In the genomic region with DNA sequence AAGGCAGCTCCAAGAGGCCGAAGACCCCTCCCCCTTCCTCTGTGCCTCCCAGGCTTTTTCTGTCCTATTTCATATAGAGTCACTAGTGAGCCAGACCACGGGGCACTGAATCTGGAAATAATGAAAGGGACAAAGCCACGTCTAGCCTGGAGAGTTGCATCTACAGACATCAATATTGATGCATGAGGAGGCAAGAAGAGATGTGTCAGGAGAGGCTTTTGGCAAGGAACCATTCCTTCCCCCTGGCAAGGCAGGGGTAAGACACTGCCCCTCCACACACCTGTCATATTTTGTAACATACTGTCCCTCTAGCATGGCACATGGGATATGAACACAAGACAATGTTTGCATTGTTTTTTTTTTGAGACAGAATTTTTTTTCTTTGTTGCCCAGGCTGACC, we compare ENCODE assay signal across 29 mouse cellular contexts. TPM values are rescaled to one million over a fixed set of nuclear protein-coding genes. Genes with fewer than 3 reads are reported as not detected.
DNase-seq lines count a peak whose midpoint lies in the region; ATAC-seq and TF ChIP-seq lines count a peak whose summit lies in the region.
"Had no signal": no experiment of that assay in that cellular context is flagged by ENCODE, and none has a peak within 500 bp of the region (broad histone marks: within the 10 kb centered on the region; RNA-seq: fewer than 3 reads in every experiment).

No protein-coding gene starts in this region.

- 56% methylated on average over 3 of the region's 3 CpGs for WGBS in midbrain, embryonic 14.5 days
- 51% methylated on average over 3 of the region's 3 CpGs for WGBS in midbrain, embryonic 16.5 days
- 64% methylated on average over 3 of the region's 3 CpGs for WGBS in liver, postnatal 0 days (ENCODE audit: insufficient replicate concordance)

- H3K9me3 ChIP-seq in midbrain, embryonic 14.5 days (ENCODE audit: control insufficient read depth, low read length) = no peaks in the 10 kb centered on the region
- no peaks in the 10 kb centered on the region for H3K9me3 ChIP-seq in midbrain, embryonic 16.5 days (replicated peaks; ENCODE audit: control insufficient read depth, low read length, poor library complexity, severe bottlenecking)
- no peaks in the 10 kb centered on the region for H3K9me3 ChIP-seq in liver, postnatal 0 days (ENCODE audit: low read length)
- H3K9me3 ChIP-seq: embryonic facial prominence, embryonic 12.5 days; embryonic facial prominence, embryonic 15.5 days; heart, embryonic 12.5 days; heart, embryonic 15.5 days had no signal

- TF ChIP-seq CTCF in liver, postnatal 0 days (IDR thresholded peaks at IDR 0.05; ENCODE audit: low read depth) = no peak

- H3K4me1 ChIP-seq in midbrain, embryonic 14.5 days (ENCODE audit: control insufficient read depth, insufficient read depth, low read length) = no peaks in the 10 kb centered on the region
- no peaks in the 10 kb centered on the region for H3K4me1 ChIP-seq in midbrain, embryonic 16.5 days (ENCODE audit: control insufficient read depth, insufficient read depth, low read length)
- H3K4me1 ChIP-seq in liver, postnatal 0 days (ENCODE audit: insufficient read depth) = no peaks in the 10 kb centered on the region
- H3K4me1 ChIP-seq: embryonic facial prominence, embryonic 15.5 days had no signal

- no peak for TF ChIP-seq EP300 in liver, postnatal 0 days (IDR thresholded peaks at IDR 0.05; ENCODE audit: low read depth)

- H3K4me2 ChIP-seq in midbrain, embryonic 14.5 days (ENCODE audit: low read length) = no peak overlapping the region
- H3K4me2 ChIP-seq in midbrain, embryonic 16.5 days (ENCODE audit: low read length) = no peak overlapping the region
- no peak overlapping the region for H3K4me2 ChIP-seq in liver, postnatal 0 days (ENCODE audit: low read depth, low read length)
- H3K4me2 ChIP-seq: embryonic facial prominence, embryonic 12.5 days; embryonic facial prominence, embryonic 15.5 days; heart, embryonic 12.5 days; heart, embryonic 15.5 days; hindbrain, embryonic 14.5 days had no signal

- no peaks in the 10 kb centered on the region for H3K36me3 ChIP-seq in midbrain, embryonic 14.5 days (ENCODE audit: control insufficient read depth, insufficient read depth, low read length)
- no peaks in the 10 kb centered on the region for H3K36me3 ChIP-seq in midbrain, embryonic 16.5 days (ENCODE audit: control insufficient read depth, insufficient read depth, low read length)
- H3K36me3 ChIP-seq in liver, postnatal 0 days (replicated peaks; ENCODE audit: insufficient read depth, low read length) = no peaks in the 10 kb centered on the region
- H3K36me3 ChIP-seq: embryonic facial prominence, embryonic 12.5 days; embryonic facial prominence, embryonic 15.5 days; heart, embryonic 12.5 days; heart, embryonic 15.5 days had no signal

- no peak overlapping the region for H3K4me3 ChIP-seq in midbrain, embryonic 14.5 days (replicated peaks; ENCODE audit: low read depth, low read length)
- no peak overlapping the region for H3K4me3 ChIP-seq in midbrain, embryonic 16.5 days (ENCODE audit: low read depth, low read length)
- no peak overlapping the region for H3K4me3 ChIP-seq in liver, postnatal 0 days (ENCODE audit: low read depth, low read length)
- H3K4me3 ChIP-seq: embryonic facial prominence, embryonic 12.5 days; embryonic facial prominence, embryonic 15.5 days; gastrocnemius, adult 2 months; heart, embryonic 12.5 days; heart, embryonic 15.5 days had no signal

- peak; percentile 11 for DNase-seq in midbrain, embryonic 14.5 days
- DNase-seq in 3T3-L1 (ENCODE audit: low read depth, low spot score) (peak; percentile 19), MN1 (ENCODE audit: low spot score) (peak; percentile 22)
- no peak for DNase-seq in right cerebral cortex, postnatal 14 days
- DNase-seq in liver, postnatal 0 days = no peak
- DNase-seq: adrenal gland, postnatal 10 days; adrenal gland, postnatal 36 days; cerebellum, adult 18-20 months; cerebellum, adult 9-10 months; cerebellum, postnatal 14 days; forebrain, postnatal 0 days; gastrocnemius, adult 2 months; gastrocnemius, postnatal 14 days; heart, adult 18-20 months; heart, postnatal 10 days; heart, postnatal 4 days had no signal

- no peak overlapping the region for H3K9ac ChIP-seq in midbrain, embryonic 14.5 days (replicated peaks; ENCODE audit: low read length)
- no peak overlapping the region for H3K9ac ChIP-seq in midbrain, embryonic 16.5 days (ENCODE audit: low read depth, low read length)
- H3K9ac ChIP-seq in liver, postnatal 0 days (replicated peaks) = no peak overlapping the region
- H3K9ac ChIP-seq: embryonic facial prominence, embryonic 12.5 days; embryonic facial prominence, embryonic 15.5 days; forebrain, postnatal 0 days; heart, embryonic 12.5 days; heart, embryonic 15.5 days; hindbrain, embryonic 14.5 days had no signal

- H3K27ac ChIP-seq in midbrain, embryonic 14.5 days (replicated peaks; ENCODE audit: low read depth, low read length) = no peak overlapping the region
- H3K27ac ChIP-seq in midbrain, embryonic 16.5 days (ENCODE audit: low read length) = no peak overlapping the region
- H3K27ac ChIP-seq in liver, postnatal 0 days (ENCODE audit: low read depth) = no peak overlapping the region
- H3K27ac ChIP-seq: embryonic facial prominence, embryonic 12.5 days; embryonic facial prominence, embryonic 15.5 days; gastrocnemius, adult 2 months; heart, embryonic 15.5 days; hindbrain, embryonic 14.5 days; hindbrain, postnatal 0 days had no signal

- no peak for ATAC-seq in midbrain, embryonic 14.5 days (ENCODE audit: low FRiP score, low TSS enrichment)
- ATAC-seq in midbrain, embryonic 16.5 days = no peak
- no peak for ATAC-seq in liver, postnatal 0 days
- ATAC-seq: forebrain, embryonic 14.5 days; forebrain, postnatal 0 days; hindbrain, postnatal 0 days; inflammation-experienced regulatory T-cells, adult 6 months; Patski had no signal

- no peaks in the 10 kb centered on the region for H3K27me3 ChIP-seq in midbrain, embryonic 14.5 days (ENCODE audit: control insufficient read depth, insufficient read depth, low read length)
- H3K27me3 ChIP-seq in midbrain, embryonic 16.5 days (ENCODE audit: control insufficient read depth, insufficient read depth, low read depth, low read length) = no peaks in the 10 kb centered on the region
- no peaks in the 10 kb centered on the region for H3K27me3 ChIP-seq in liver, postnatal 0 days (ENCODE audit: insufficient read depth, low read length)
- H3K27me3 ChIP-seq: embryonic facial prominence, embryonic 12.5 days; embryonic facial prominence, embryonic 15.5 days; heart, embryonic 12.5 days; heart, embryonic 15.5 days; Patski had no signal

RNA-seq across cellular contexts. Expression of a gene that starts 11.2 kb away (rescaled TPM):
- 2.0 and 4.8 TPM in 2 replicates for polyA plus RNA-seq in midbrain, embryonic 14.5 days (2014; fragmentation: Nextera tagmentation; extraction: Ambion mirVana)
- polyA plus RNA-seq in midbrain, embryonic 16.5 days (2015; fragmentation: Nextera tagmentation; extraction: Ambion mirVana) = 4.6 and 5.3 TPM in 2 replicates
- polyA plus RNA-seq in liver, postnatal 0 days (2015; fragmentation: Nextera tagmentation; extraction: Ambion mirVana) = 2.6 TPM in 2 replicates

RNA-seq across cellular contexts. Expression of a gene that starts 12.5 kb away (rescaled TPM):
- polyA plus RNA-seq in midbrain, embryonic 14.5 days (2014; fragmentation: Nextera tagmentation; extraction: Ambion mirVana) = not detected in 2 replicates
- not detected in 2 replicates for polyA plus RNA-seq in midbrain, embryonic 16.5 days (2015; fragmentation: Nextera tagmentation; extraction: Ambion mirVana)
- not detected in 2 replicates for polyA plus RNA-seq in liver, postnatal 0 days (2015; fragmentation: Nextera tagmentation; extraction: Ambion mirVana)
- polyA plus RNA-seq: embryonic facial prominence, embryonic 12.5 days; embryonic facial prominence, embryonic 15.5 days; forebrain, embryonic 11.5 days; forebrain, embryonic 14.5 days; forebrain, postnatal 0 days; frontal cortex, adult 2 months; heart, embryonic 12.5 days; heart, embryonic 15.5 days; hindbrain, embryonic 11.5 days; hindbrain, embryonic 14.5 days; hindbrain, postnatal 0 days; inflammation-experienced regulatory T-cells, adult 6 months; Patski had no signal

Comparison
In these comparisons a context has a peak if more than half of its experiments do, and no peak if none do; other contexts are left out.
1. DNase-seq: peak in midbrain, embryonic 14.5 days (single experiment), 3T3-L1 (single experiment) and MN1 (single experiment); none in right cerebral cortex, postnatal 14 days (single experiment) and liver, postnatal 0 days (single experiment).